In genomic region chr13:103248102-103249054, GRCm38 (mm10) we compare ENCODE assay signal across 16 mouse cellular contexts.
DNase-seq lines count a peak whose midpoint lies in the region; ATAC-seq and TF ChIP-seq lines count a peak whose summit lies in the region.
"Had no signal": no experiment of that assay in that cellular context is flagged by ENCODE, and none has a peak within 500 bp of the region (broad histone marks: within the 10 kb centered on the region; RNA-seq: fewer than 3 reads in every experiment).

No protein-coding gene starts in this region.

- no peaks in the 10 kb centered on the region for H3K9me3 ChIP-seq in stomach, embryonic 14.5 days (ENCODE audit: control insufficient read depth, low read depth, low read length)
- no peaks in the 10 kb centered on the region for H3K9me3 ChIP-seq in stomach, postnatal 0 days (ENCODE audit: control insufficient read depth, low read length)
- no peaks in the 10 kb centered on the region for H3K9me3 ChIP-seq in forebrain, postnatal 0 days (ENCODE audit: low read length)
- no peaks in the 10 kb centered on the region for H3K9me3 ChIP-seq in midbrain, embryonic 13.5 days
- no peaks in the 10 kb centered on the region for H3K9me3 ChIP-seq in stomach, embryonic 16.5 days (replicated peaks; ENCODE audit: control insufficient read depth, low read length)
- H3K9me3 ChIP-seq: embryonic facial prominence, embryonic 13.5 days; heart, embryonic 15.5 days had no signal

- DNase-seq in stomach, postnatal 0 days (ENCODE audit: low spot score) = no peak
- no peak for DNase-seq in forebrain, postnatal 0 days
- DNase-seq in spleen, postnatal 4 days (ENCODE audit: low spot score in 2 of 2) = no peak
- no peak for DNase-seq in frontal cortex, adult 2 months (ENCODE audit: extremely low spot score in 1 of 2, low spot score in 1 of 2)
- DNase-seq in ovary, postnatal 10 days (ENCODE audit: low spot score) = no peak
- DNase-seq: adrenal gland, postnatal 14 days; cerebellum, adult 11 months; kidney, adult 8-10 months; liver; lung, postnatal 36 days had no signal

- no peaks in the 10 kb centered on the region for H3K4me1 ChIP-seq in stomach, embryonic 14.5 days (ENCODE audit: control insufficient read depth, insufficient read depth, low read length)
- no peaks in the 10 kb centered on the region for H3K4me1 ChIP-seq in stomach, postnatal 0 days (replicated peaks; ENCODE audit: control insufficient read depth, insufficient read depth)
- H3K4me1 ChIP-seq in forebrain, postnatal 0 days (ENCODE audit: insufficient read depth) = no peaks in the 10 kb centered on the region
- H3K4me1 ChIP-seq in midbrain, embryonic 13.5 days (replicated peaks) = peaks cover 21% of the 10 kb centered on the region
- H3K4me1 ChIP-seq in stomach, embryonic 16.5 days (ENCODE audit: control insufficient read depth, insufficient read depth, low read length) = no peaks in the 10 kb centered on the region; the same call in 1 of the 2 replicates
- H3K4me1 ChIP-seq: heart, embryonic 15.5 days had no signal

- peak; percentile 67 for ATAC-seq in stomach, embryonic 14.5 days (ENCODE audit: insufficient number of reproducible peaks, insufficient read depth, low FRiP score, low read depth)
- no peak for ATAC-seq in stomach, postnatal 0 days (ENCODE audit: low FRiP score, low TSS enrichment)
- peak; percentile 87 for ATAC-seq in forebrain, postnatal 0 days
- peak; percentile 92 for ATAC-seq in midbrain, embryonic 13.5 days
- peak; percentile 33 for ATAC-seq in stomach, embryonic 16.5 days (ENCODE audit: insufficient read depth, low FRiP score)

- H3K36me3 ChIP-seq in stomach, embryonic 14.5 days (ENCODE audit: control insufficient read depth, insufficient read depth, low read length) = no peaks in the 10 kb centered on the region
- no peaks in the 10 kb centered on the region for H3K36me3 ChIP-seq in stomach, postnatal 0 days (ENCODE audit: control insufficient read depth, insufficient read depth, low read length)
- H3K36me3 ChIP-seq in forebrain, postnatal 0 days (ENCODE audit: insufficient read depth) = no peaks in the 10 kb centered on the region
- H3K36me3 ChIP-seq in midbrain, embryonic 13.5 days = no peaks in the 10 kb centered on the region
- no peaks in the 10 kb centered on the region for H3K36me3 ChIP-seq in stomach, embryonic 16.5 days (ENCODE audit: control insufficient read depth, insufficient read depth, low read length)
- H3K36me3 ChIP-seq: embryonic facial prominence, embryonic 13.5 days; heart, embryonic 15.5 days had no signal

- no peaks in the 10 kb centered on the region for H3K27me3 ChIP-seq in stomach, embryonic 14.5 days (ENCODE audit: control insufficient read depth, insufficient read depth, low read length)
- H3K27me3 ChIP-seq in stomach, postnatal 0 days (ENCODE audit: control insufficient read depth, insufficient read depth, low read length) = no peaks in the 10 kb centered on the region
- no peaks in the 10 kb centered on the region for H3K27me3 ChIP-seq in forebrain, postnatal 0 days (ENCODE audit: insufficient read depth, low read length)
- H3K27me3 ChIP-seq in midbrain, embryonic 13.5 days = peaks cover 2% of the 10 kb centered on the region; the same call in 1 of the 2 replicates
- no peaks in the 10 kb centered on the region for H3K27me3 ChIP-seq in stomach, embryonic 16.5 days (ENCODE audit: control insufficient read depth, insufficient read depth, low read length)
- H3K27me3 ChIP-seq: CH12.LX; embryonic facial prominence, embryonic 13.5 days; heart, embryonic 15.5 days had no signal

- no peak for TF ChIP-seq CTCF in stomach, postnatal 0 days (IDR thresholded peaks at IDR 0.05; ENCODE audit: low read depth)
- TF ChIP-seq CTCF in forebrain, postnatal 0 days (IDR thresholded peaks at IDR 0.05; ENCODE audit: low read depth) = no peak

- TF ChIP-seq EP300 in stomach, postnatal 0 days (optimal IDR thresholded peaks at IDR 0.05) = no peak

- 38% methylated on average over 14 of the region's 14 CpGs for WGBS in stomach, embryonic 14.5 days
- 37% methylated on average over 14 of the region's 14 CpGs for WGBS in stomach, postnatal 0 days
- 19% methylated on average over 14 of the region's 14 CpGs for WGBS in forebrain, postnatal 0 days
- WGBS in midbrain, embryonic 13.5 days = 16% methylated on average over 14 of the region's 14 CpGs
- 41% methylated on average over 14 of the region's 14 CpGs for WGBS in stomach, embryonic 16.5 days

- H3K4me3 ChIP-seq in stomach, embryonic 14.5 days (ENCODE audit: low read depth, low read length) = no peak overlapping the region
- H3K4me3 ChIP-seq in stomach, postnatal 0 days (ENCODE audit: low read depth, low read length) = no peak overlapping the region
- H3K4me3 ChIP-seq in forebrain, postnatal 0 days (ENCODE audit: low read depth, low read length) = no peak overlapping the region
- no peak overlapping the region for H3K4me3 ChIP-seq in midbrain, embryonic 13.5 days (replicated peaks)
- H3K4me3 ChIP-seq in stomach, embryonic 16.5 days (replicated peaks; ENCODE audit: low read length) = no peak overlapping the region
- H3K4me3 ChIP-seq: embryonic facial prominence, embryonic 13.5 days; heart, embryonic 15.5 days had no signal

- no peak overlapping the region for H3K27ac ChIP-seq in stomach, embryonic 14.5 days (ENCODE audit: low read length)
- H3K27ac ChIP-seq in stomach, postnatal 0 days (replicated peaks) = no peak overlapping the region
- no peak overlapping the region for H3K27ac ChIP-seq in forebrain, postnatal 0 days (ENCODE audit: low read depth, low read length)
- H3K27ac ChIP-seq in midbrain, embryonic 13.5 days = peak overlapping the region; percentile 53; the same call in 1 of the 2 replicates
- H3K27ac ChIP-seq in stomach, embryonic 16.5 days (ENCODE audit: low read length) = no peak overlapping the region
- H3K27ac ChIP-seq: embryonic facial prominence, embryonic 13.5 days; heart, embryonic 15.5 days had no signal

- H3K9ac ChIP-seq in stomach, embryonic 14.5 days (replicated peaks; ENCODE audit: low read depth, low read length) = no peak overlapping the region
- no peak overlapping the region for H3K9ac ChIP-seq in stomach, postnatal 0 days (ENCODE audit: low read length)
- no peak overlapping the region for H3K9ac ChIP-seq in forebrain, postnatal 0 days
- 0 out of 2 replicates have a peak overlapping the region, but pooled peaks have one; percentile 25 for H3K9ac ChIP-seq in midbrain, embryonic 13.5 days (replicated peaks)
- no peak overlapping the region for H3K9ac ChIP-seq in stomach, embryonic 16.5 days (ENCODE audit: low read length)
- H3K9ac ChIP-seq: embryonic facial prominence, embryonic 13.5 days; heart, embryonic 15.5 days had no signal

- no peak overlapping the region for H3K4me2 ChIP-seq in stomach, embryonic 14.5 days (replicated peaks; ENCODE audit: low read depth, low read length)
- no peak overlapping the region for H3K4me2 ChIP-seq in stomach, postnatal 0 days (replicated peaks; ENCODE audit: low read depth)
- no peak overlapping the region for H3K4me2 ChIP-seq in forebrain, postnatal 0 days (ENCODE audit: low read depth)
- 0 out of 2 replicates have a peak overlapping the region, but pooled peaks have one; percentile 9 for H3K4me2 ChIP-seq in midbrain, embryonic 13.5 days (replicated peaks)
- H3K4me2 ChIP-seq in stomach, embryonic 16.5 days (ENCODE audit: low read depth, low read length) = no peak overlapping the region
- H3K4me2 ChIP-seq: embryonic facial prominence, embryonic 13.5 days; heart, embryonic 15.5 days had no signal
